Mouse (Mus musculus) left cerebral cortex, adult 9 months (tissue): ENCODE results near the gene Fchsd2.

Experiments
- DNase-seq, 2 experiments: peaks; one replicate each; pipeline ENCODE4 v3.0.0; 2022; ENCODE audit warnings: low spot score in 2 of 2

Fchsd2 gene

DNA sequence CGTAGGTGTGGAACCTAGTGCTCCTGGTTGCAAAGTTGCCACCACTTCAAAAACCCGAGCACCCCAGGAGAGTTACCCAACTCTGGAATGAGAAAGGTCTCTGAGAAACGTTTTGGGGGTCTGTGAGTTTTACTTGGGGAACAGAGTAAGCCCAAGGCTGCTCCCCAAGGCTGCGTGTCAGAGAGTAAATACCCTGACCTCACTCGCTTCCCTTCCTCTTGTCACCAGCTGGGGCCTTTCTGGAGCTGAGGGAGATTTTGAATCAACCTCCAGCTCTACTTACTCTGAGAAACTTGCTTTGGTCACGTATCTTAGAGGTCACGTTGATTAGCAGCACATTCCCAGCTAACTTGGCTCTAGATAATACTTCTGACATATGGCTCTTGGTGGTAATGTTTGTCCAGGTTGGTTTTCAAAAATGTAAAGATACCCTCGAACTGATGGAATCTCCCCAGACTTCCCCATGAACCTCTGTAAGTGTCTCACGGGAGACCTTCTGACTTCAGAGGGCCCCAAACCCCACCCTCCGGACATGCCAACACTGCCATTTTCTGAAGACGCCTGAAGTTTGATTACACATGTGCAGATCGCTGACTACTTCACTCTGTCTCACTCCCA, 20.4 kb upstream of the Fchsd2 start:
- no peak for DNase-seq

DNA sequence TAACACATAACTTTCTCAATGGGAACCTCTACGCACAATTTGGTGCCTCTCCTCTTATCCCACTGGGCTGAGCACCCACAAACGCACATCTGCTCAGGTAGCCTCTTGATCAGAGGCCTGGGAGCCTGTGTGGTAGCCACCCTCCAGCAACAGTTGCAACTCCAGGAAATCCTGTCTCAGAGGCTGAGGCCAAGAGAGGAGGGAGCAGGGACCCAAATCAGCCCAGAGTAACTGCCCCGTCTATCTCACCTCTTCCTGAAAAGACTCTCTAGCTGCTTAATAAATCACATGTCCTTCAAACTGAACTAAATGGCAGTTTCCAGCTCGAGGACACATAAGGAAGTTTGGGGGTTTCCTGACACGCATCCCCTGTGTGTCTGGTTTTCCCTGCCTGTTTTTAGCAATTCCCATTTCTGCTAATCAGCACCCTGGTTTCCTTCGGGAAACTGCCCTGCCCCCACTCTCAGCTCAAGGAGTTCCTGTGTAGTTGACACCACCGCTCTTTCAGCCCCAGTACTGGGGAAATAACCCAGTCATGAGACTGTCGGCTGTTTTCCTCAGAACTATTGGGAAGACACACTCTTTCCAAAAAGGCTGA, 18.4 kb upstream of the Fchsd2 start:
- no peak for DNase-seq

DNA sequence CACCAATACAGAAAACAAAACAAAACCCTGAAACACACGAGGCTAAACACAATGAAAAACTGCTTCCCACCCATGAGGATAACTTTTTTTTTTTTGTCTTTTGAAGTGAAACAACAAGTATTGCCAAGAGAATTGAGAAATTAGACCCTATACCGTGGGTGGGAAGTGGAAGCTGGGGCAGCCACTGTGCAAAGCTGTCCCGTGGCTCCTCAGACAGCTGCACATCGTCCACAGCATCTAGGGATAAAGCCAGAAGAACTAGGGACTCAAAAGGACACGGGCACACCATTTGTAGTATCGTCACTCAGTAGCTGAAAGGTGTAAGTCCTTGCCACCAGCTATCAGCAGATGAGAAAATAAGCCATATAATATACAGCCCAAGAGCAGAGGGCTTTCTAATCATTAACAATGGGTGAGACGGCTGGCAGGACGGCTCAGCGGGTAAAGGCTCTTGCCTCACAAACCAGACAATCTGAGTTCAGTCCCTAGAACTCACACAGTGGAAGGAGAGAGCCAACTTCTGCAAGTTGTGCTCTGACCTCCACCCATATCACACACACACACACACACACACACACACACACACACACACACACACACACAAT, 9.0 kb upstream of the Fchsd2 start:
- DNase-seq: no peak

DNA sequence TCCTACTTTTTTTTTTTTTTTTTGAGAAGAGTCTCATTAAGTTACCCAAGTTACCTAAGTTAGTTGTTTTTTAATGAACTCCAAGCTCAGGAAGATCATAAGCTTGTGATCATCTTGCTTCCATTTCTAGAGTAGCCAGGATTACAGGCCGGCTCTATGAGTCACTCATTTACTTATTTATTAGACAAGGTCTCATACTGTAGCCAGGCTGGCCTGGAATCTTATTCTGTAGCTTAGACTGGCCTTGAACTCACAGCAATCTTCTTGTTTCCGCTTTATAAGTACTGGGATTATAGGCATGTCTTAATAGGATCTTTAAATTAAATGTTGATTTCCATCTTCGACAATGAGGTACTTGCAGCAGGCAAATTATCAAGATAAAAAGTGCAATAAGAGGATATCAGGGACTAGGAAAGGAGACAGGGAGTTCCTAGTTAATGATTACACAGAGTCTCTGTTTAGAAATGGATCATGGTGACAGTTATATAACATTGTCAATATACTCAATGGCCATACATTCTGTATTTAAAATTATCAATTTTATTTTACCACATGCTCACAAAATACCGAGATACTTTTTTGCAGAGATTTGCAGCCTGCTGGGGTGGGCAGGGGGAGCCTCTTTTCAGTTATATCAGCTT, 7.7 kb upstream of the Fchsd2 start:
- DNase-seq: no peak

DNA sequence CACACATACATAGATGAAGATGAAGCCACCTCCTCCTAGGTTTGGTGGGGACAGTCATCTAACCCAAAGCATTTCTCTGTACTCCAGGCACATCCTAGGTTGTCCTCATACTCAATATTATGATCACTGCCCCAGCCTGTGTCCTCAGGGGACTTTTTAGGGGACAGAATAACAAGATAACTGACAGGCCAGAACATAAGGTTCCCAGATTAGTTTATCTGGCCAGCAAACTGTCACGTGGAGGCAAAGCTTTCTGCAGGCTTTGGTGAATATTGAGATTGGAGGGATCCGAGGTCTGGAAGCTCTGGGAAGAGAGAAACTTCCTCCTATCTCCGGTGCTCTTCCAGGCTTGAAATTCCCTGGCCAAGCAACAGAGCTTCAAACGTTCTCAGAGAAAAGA, 6.9 kb upstream of the Fchsd2 start:
- DNase-seq: no peak

DNA sequence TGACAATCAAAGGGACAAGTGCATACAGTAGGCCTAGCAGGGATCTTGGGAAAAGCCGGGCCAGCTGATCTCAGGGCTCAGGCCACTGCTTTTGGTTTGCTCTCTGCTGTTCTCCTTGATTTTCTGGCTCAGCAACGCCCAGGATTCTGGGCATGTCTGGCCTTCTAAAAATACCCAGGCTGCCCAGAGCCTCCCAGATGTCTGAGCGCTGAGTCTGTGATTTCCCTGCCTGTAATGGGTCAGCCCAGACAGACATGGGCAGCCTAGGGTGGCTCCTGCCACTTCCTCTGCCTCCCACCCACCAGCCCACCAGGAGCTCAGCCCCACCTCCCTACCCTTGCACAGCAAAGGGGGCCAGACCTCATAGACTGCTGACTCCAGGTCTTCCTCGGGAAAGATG, 4.0 kb upstream of the Fchsd2 start:
- no peak for DNase-seq

DNA sequence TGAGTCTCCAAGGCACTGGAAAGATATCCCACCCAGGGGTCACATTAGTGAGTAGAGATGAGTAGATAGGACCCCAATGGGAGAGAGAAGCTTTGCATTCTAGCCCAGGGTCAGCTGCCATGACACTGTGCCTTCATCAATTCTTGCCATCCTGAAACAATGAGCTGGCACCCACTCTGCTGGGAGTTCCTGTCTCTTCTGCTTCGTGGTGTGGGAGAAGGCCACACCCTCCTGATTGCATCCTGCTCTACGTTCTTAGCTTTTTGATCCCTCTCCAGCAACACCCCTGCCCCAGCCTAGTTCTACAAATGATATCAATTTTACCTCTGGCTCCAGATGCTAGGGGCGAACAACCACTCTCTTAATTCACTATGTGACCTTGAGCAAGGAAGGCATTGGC, 3.4 kb upstream of the Fchsd2 start:
- DNase-seq: no peak

DNA sequence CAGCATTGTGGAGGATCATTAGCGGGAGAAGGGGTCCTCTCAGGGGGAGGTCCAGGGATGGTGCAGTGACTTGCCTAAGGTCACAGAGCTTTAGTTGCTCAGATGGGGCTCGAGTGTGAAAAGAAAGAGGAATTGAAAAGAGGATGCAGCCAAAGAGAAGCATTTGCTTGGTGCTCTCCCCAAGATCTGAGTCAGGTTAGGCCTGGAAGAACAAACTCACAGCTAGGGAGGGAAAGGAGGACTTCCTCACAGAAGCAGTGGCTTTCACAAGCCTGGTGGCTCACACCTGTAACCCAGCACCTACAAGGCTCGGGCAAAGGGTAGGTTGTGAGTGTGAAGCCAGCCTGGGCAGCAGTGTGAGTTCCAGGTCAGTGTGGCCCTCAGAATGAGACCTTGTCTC, 568 bp downstream of the Fchsd2 start:
- no peak for DNase-seq

DNA sequence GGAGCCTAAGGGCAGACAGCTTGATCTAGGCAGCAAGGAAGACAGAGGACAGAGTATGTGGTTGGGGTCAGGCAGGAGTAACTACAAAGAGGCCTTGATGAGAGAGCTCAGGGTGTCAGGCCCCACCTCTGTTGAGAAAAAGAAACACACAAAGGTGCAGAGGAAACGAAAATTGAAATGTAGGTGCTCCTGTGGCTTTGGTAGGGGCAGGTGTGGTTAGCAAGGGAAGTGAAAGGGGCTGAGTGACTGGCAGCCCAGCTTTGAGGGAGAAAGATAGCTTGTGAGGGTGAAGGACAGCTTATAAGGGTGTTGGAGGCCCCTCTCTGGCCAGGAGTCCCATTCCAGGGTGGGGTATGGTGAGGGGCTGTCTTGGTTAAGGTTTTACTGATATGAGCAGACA, 2.1 kb downstream of the Fchsd2 start:
- DNase-seq: no peak

DNA sequence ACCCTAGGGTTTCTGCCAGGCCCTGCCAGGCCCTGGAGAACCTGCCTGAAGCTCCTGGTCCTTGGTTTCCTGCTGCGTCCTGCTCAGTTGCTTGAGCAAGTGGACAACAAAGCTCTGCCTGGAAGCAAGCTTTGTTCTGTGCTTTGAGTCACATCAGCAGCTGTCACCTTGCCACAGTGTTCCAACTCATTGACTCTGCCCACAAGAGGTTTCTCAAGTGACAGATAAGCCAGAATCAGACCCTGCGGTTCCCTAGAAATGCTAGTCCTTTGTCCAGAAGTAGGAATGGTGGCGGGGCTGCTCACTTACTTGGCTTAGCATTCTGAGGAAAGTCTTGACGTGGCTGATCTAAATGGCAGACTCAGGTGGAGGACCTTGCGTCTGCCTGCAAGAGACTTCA, 2.9 kb downstream of the Fchsd2 start:
- no peak for DNase-seq

DNA sequence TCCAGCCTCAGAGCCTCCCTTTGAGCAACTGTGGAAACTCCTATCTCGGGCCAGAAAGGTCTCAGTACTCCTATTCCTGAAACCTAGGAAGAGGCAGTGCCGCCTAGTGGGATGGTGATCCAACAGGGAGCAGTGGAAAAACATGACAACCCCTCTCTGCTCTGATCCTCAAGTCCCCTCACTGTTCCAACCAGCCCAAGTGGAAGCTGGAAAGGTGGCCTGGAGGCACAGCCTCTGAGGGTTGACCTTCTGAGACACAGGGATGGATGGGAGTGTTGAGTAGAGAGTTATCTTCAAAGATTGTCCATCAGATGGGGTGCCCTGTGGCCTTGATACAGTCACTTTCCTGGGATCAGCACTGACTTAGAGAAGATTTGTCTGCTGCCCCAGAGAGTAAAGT, 3.9 kb downstream of the Fchsd2 start:
- DNase-seq: no peak

DNA sequence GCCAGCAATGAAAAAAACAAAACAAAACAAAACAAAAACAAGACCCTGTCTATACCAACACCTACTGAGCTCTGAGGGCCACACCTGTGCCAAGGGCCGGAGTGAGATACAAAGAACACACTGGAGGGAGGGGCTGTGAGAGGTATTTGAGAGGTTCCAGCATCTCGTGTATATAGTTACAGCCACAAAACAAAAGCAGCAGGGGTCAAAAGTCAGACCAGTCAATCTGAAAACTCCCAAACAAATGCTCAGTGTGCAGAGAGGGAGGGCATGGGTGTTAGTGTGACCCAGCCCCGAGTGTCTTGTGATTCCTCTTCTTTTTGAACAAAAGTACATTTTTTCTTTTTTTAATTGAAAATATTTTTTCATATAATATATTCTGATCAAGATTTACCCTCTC, 4.4 kb downstream of the Fchsd2 start:
- no peak for DNase-seq

DNA sequence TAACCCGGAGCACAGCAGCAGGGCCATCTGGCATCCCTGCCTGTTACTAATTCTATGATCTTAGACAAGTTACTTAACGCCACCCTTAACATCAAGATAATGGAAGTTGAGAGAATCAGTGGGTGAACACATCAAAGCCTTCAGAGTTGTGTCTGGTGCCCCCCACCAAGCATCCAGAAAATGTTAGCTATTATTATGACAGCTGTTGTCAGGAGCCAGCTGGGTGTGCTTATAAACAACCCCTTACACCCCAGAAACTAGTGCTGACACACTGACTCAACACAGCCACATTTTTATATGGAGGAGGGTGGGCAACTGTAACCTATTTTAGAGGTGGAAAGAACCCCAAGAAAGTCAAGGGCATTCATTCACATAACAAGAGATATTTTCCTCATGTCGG, 7.3 kb downstream of the Fchsd2 start:
- DNase-seq: no peak

DNA sequence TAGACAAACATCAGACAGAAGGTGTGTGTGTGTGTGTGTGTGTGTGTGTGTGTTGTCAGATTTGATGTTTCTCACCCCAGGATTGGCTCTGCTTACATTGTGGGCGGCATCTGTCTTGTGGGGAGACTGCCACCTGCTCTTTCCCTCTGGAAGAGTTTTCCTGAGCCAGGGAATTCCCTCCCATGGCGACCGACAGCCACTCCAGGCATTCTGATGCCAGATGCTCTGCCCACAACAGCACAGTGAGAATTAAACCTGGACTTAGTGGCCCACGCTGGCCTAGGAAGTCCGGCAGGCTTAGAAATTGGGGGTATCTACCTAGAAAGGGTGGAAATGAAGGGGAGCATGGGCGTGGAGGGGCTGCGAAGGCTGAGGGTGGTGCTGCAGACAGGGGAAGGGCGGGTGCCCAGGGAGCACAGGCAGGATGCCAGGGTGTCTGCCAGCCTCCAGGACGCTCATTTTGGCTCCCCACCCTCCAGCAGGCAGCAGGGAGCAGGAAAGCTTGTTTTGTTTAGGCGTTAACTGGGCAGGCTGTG, 8.6 kb downstream of the Fchsd2 start:
- DNase-seq: peak in 1 of 2 experiments; percentile 84

DNA sequence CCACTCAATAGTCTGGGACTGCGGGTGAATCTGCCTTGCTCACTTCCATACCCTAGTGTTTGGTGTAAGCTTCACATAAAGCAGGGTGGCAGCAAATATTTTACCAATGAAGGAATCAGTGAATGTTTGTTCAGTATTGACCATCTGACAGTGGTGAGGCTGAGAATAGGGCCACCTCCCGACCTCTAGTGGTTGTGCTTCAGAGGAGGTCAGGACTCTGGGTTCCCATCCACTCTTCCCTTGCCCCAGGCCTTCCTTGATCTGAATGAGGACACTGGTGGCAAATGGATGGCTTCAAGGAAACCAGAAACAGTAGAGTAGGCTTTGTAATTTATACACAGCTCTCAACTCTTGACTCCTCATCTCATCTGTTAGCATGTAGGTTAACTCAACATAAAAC, 14.0 kb downstream of the Fchsd2 start:
- DNase-seq: no peak

DNA sequence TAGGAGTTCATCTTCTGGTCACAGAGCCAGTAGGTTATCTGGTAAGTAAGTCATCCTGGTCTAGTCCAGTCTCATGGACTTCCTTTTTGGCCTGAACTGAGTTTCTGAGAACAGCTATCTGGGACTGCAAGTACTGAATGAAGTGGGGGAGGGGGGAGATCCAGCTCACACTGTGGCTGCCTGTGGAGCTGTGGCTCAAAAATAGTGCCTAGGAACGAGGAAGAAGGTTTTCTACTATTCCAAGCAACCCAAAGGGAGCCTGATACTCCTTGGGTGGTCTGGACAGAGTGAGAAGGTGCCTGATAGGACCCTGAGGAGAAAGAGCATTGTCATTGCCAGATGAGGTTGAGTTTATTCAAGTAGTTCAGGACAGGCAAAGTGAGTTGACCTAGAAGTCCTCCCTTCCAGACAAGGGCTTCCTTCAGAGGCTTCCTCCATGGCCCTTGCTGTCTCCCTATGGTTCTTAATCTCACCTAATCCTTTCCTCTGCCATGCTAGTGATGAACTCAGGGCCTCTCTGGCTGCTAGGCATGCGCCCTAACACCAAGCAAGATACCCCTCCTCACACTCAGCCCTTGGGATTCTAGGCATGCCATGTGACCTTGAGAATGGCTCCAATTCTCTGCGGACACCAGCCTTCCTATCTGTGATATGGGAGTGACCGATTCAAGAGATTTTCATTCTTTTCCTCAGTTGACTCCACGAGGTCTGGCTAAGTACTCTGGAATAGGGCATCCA, 14.6 kb downstream of the Fchsd2 start:
- DNase-seq: peak in 1 of 2 experiments; percentile 26

DNA sequence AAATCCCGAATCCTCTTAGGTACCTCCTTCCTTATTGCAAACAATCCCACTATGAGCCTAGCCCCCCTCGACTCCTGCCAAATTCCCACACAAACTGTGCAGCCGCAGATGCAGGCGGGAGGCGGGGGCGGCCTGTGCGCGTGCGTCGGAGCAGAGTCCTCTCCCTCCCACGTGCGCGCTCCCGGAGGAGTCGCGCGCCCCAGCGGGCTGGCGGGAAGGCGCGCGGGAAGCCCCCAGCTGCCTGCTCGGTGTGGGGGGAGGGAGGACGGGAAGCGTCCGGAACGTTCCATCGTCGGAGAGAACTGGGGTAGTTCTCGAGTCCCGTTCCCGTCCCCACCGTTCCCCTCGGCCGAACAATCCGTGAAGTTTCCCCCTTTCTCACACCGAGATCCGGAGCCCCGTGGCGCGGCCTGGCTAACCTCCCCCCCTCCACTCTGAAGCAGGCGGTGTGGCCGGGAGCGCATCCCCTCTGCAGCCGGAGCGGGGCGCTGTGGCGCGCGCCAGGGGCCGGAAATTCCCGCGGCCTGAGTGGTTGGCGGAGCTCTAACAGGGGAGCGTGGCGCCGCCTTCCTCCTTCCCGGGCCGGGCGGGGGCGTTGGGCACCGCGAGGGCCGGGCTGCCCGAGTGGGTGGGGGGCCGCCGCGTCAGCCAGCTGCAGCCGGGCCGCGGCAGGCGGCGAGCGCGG, 15.4 kb downstream of the Fchsd2 start:
- DNase-seq: peak; percentile 95 to 98

DNA sequence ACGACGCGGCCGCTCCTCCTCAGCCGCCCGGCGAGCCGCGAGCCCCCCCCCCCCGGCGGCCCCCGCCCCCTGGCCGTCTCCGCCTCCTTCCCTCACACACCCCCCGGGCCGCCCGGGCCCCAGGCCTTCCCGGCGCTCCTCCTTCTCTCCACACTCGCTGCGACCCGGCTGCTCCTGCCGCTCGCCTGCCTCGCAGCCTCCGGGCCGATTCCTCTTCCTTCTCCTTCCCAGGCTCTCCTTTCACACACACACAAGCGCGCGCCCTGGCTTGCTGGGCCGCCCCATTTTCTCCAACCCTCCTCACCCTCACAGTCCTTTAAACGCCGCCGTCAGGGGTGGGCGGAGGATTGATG, 16.0 kb downstream of the Fchsd2 start:
- no peak for DNase-seq

DNA sequence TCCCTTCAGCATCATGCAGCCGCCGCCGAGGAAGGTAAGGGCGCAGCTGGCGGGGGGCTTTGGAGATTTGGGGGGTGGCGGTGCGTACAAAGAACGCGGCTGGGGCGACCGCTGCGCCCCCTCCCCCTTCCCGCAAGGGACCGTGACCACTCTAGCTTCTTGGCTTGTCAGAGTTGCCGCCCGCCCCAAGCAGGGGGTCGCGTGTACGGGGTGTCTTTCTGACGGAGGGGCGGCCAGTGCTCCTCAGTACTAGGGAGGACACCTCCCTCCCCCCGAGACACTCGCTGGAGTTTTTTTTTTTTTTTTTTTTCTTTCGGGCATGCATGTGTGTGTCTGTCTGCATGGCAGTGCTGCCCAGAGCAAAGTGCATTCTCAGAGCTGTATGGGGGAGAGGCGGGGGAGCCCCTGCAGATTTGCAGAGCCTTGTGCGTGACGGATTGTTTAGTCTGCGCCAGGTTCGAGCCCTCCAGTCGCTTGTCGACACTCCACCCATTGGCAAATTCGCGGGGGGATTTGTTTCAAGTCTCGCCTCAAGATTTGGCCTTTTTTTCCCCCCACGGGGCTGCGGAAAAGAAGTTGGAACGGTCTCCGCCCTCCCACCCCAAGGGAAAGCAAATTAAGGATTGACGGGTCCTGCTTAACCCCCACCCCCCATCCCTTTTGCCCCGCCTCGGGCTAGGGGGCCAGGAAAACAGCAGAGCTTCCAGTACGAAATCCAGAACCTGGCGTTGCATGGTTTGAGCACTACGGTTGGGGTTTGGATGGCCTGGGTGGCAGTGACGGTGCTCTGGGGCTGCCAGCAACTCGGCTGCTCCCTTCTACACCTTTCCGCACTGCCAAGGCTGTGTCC, 16.6 kb downstream of the Fchsd2 start:
- peak in 1 of 2 experiments; percentile 13 for DNase-seq

DNA sequence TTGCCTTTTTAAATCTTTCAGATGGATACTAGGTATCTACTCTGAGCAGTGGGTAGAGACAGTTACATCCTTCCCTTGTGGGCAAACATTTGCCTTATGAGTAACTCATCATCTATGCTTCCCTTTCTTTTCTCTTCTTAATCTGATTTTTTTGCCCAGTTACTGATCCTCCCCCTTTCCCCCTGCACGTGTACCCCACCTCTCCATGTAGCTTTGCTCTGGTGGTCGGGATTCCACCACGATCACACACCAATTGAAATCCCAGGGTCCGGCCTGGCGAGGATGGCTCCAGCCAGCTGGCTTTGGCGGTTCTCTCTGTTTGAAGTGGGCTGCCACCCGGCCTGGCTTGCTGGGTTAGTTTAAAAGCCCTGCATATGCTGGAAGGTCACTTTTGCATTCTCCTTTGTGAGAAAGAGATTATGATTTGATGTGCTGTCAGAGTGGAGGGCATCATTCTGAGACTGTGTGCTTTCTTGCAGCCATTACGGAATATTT, 17.2 kb downstream of the Fchsd2 start:
- DNase-seq: no peak

DNA sequence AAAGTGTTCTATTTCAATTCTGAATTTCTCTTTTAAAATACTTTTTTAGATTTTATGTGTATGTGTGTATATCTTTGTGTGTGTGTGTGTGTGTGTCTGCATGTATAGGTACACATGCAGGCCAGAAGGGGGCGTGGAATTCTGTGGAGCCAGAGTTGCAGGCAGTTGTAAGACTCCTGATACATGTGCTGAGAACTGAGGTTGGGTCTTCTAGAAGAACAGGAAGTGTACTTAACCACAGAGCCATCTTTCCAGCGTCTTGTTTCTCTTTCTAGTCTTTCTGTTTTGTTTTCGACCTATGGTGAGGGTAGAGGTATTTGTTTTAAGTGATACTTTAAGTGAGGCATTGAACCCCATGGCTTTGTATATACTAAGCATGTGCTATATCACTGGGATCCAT, 20.7 kb downstream of the Fchsd2 start:
- DNase-seq: no peak
